ENCODE assay signal across 25 mouse cellular contexts in the genomic region with DNA sequence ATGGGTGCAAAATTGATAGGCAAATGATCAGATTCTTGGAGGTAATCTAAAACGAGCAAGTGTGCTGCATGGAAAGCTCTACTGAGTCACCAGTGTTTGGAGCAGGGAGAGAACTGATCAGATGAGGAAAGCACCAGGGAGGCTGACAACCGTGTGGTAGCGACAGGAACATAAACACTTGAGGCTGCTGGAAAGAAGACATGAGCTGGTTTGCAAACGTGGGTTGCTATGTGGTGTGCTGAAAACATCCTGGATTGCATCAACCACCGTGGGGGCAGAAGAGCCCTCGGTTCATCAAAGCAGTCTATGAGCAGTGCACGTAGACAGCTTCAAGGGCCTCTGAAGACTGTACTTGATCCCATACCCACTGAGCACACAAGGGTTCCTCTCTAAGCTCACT.
DNase-seq lines count a peak whose midpoint lies in the region; ATAC-seq lines count a peak whose summit lies in the region.
"Had no signal": no experiment of that assay in that cellular context is flagged by ENCODE, and none has a peak within 500 bp of the region (broad histone marks: within the 10 kb centered on the region; RNA-seq: fewer than 3 reads in every experiment).

No protein-coding gene starts in this region.

- intact Hi-C loops in left cerebral cortex, postnatal 14 days (cut with DNase I): no loop called here

- peak; percentile 13 to 50 for DNase-seq in frontal cortex, postnatal 36 days (ENCODE audit: low spot score in 2 of 2)
- DNase-seq in frontal cortex, postnatal 14 days (ENCODE audit: low spot score in 2 of 2): no peak
- peak; percentile 11 to 14 for DNase-seq in left cerebral cortex, postnatal 14 days (ENCODE audit: low spot score in 2 of 2)
- DNase-seq in left cerebral cortex, adult 11 months (ENCODE audit: low spot score): no peak
- DNase-seq in right cerebral cortex, postnatal 25 days: peak; percentile 16
- DNase-seq in right cerebral cortex, postnatal 4 days: no peak
- no peak for DNase-seq in c-Kit-positive CD71-positive TER-119-positive erythroid progenitor cells, embryonic 14.5 days (ENCODE audit: low spot score)
- DNase-seq: adrenal gland, postnatal 14 days; cerebellum, adult 18-20 months; cerebellum, postnatal 10 days; forebrain, postnatal 0 days; gastrocnemius, postnatal 10 days; heart, postnatal 36 days; kidney, adult 8-10 months; liver, embryonic 13.5 days; lung, adult 18-20 months; lung, postnatal 10 days; retina, postnatal 1 day; spleen, adult 18-20 months; thymus, postnatal 25 days had no signal

- ATAC-seq in inflammation-experienced regulatory T-cells, adult 6 months: no peak
- ATAC-seq: forebrain, postnatal 0 days; hindbrain, postnatal 0 days; intestine, embryonic 16.5 days; midbrain, embryonic 15.5 days; Patski had no signal

Comparison
In these comparisons a context has a peak if more than half of its experiments do, and no peak if none do; other contexts are left out.
1. DNase-seq: peak in frontal cortex, postnatal 36 days (2 of 2), left cerebral cortex, postnatal 14 days (2 of 2) and right cerebral cortex, postnatal 25 days (single experiment); none in frontal cortex, postnatal 14 days (0 of 2), left cerebral cortex, adult 11 months (single experiment), right cerebral cortex, postnatal 4 days (single experiment) and c-Kit-positive CD71-positive TER-119-positive erythroid progenitor cells, embryonic 14.5 days (single experiment).